Mouse (Mus musculus) hindbrain, embryonic 14.5 days (tissue): ENCODE data around the gene Ppfia4. TPM values are rescaled to one million over a fixed set of nuclear protein-coding genes. Genes with fewer than 3 reads are reported as not detected.

Experiments
- ATAC-seq: fragments of 200-750 bp; cut with Nextera tagmentation; 2 replicates; pipeline ENCODE4 v1.8.0; 2017; ENCODE audit warnings: moderate number of reproducible peaks, mild to moderate bottlenecking, moderate TSS enrichment, moderate library complexity; ENCODE audit not compliant: low FRiP score
- DNase-seq: peaks from one replicate; pipeline ENCODE4 v3.0.0-alpha.2; 2015; ENCODE audit warnings: low spot score
- H3K27ac ChIP-seq: fragments of 300-500 bp; sonication (generic); 2 replicates; pipeline ENCODE4 v1.5.1; 2014; ENCODE audit warnings: mild to moderate bottlenecking, moderate library complexity
- H3K27me3 ChIP-seq: fragments of 300-500 bp; sonication (generic); 2 replicates; pipeline ENCODE4 v1.6.1; 2014; ENCODE audit warnings: mild to moderate bottlenecking, low read length, mixed read lengths; ENCODE audit not compliant: control insufficient read depth, insufficient read depth
- H3K36me3 ChIP-seq: fragments of 300-500 bp; sonication (generic); replicated peaks from 2 replicates; pipeline ENCODE4 v1.6.1; 2014; ENCODE audit not compliant: control insufficient read depth, insufficient read depth
- H3K4me1 ChIP-seq: fragments of 300-500 bp; sonication (generic); replicated peaks from 2 replicates; pipeline ENCODE4 v1.6.1; 2014; ENCODE audit warnings: antibody characterized with exemption, low read length, mixed read lengths; ENCODE audit not compliant: control insufficient read depth, insufficient read depth
- H3K4me2 ChIP-seq: fragments of 300-500 bp; sonication (generic); replicated peaks from 2 replicates; pipeline ENCODE4 v1.6.1; 2014; ENCODE audit warnings: mild to moderate bottlenecking, moderate library complexity
- H3K4me3 ChIP-seq: fragments of 300-500 bp; sonication (generic); replicated peaks from 2 replicates; pipeline ENCODE4 v1.5.1; 2014; ENCODE audit warnings: mild to moderate bottlenecking, low read length
- H3K9ac ChIP-seq: fragments of 300-500 bp; sonication (generic); 2 replicates; pipeline ENCODE4 v1.6.1; 2014
- H3K9me3 ChIP-seq: fragments of 300-500 bp; sonication (generic); 2 replicates; pipeline ENCODE4 v1.6.1; 2016; ENCODE audit warnings: low read length; ENCODE audit not compliant: control insufficient read depth
- WGBS: fragments of 180-500 bp; shearing (Covaris S2); extraction: QIAGEN DNeasy Blood & Tissue Kit; methylation state at CpG from one replicate; pipeline ENCODE4 v1.1.7; 2014; 5-methylcytosine and 5-hydroxymethylcytosine counted together
- polyA plus RNA-seq: library from polyadenylated mRNA; unstranded; fragments of >200 nt; fragmentation: Nextera tagmentation; extraction: Ambion mirVana; gene quantifications from 2 replicates; pipeline ENCODE4 v1.2.1, GENCODE M21; 2014

Gene Ppfia4
- polyA plus RNA-seq, 1 experiment from 2014 or later = 20.4 TPM

GRCm38 (mm10) chr1:134283108-134283507, 49.6 kb downstream of the Ppfia4 start:
- ATAC-seq = no peak
- Histone ChIP-seq H3K9me3 (no peaks in the 10 kb centered on the region), H3K9ac (no peak overlapping the region), H3K27me3 (no peaks in the 10 kb centered on the region), H3K4me3 (no peak overlapping the region), H3K4me2 (no peak overlapping the region), H3K4me1 (no peaks in the 10 kb centered on the region), H3K27ac (no peak overlapping the region), H3K36me3 (no peaks in the 10 kb centered on the region)
- WGBS = 26% methylated on average over 1 of the region's 1 CpGs
- no peak for DNase-seq

- H3K4me3 ChIP-seq = no peak overlapping the region
- no peaks in the 10 kb centered on the region for H3K4me1 ChIP-seq
- no peak overlapping the region for H3K4me2 ChIP-seq
- DNase-seq (no peak), ATAC-seq (no peak)
- no peak overlapping the region for H3K27ac ChIP-seq
- no peak overlapping the region for H3K9ac ChIP-seq
- no peaks in the 10 kb centered on the region for H3K36me3 ChIP-seq
- 90% methylated on average over 3 of the region's 3 CpGs for WGBS
- no peaks in the 10 kb centered on the region for H3K9me3 ChIP-seq
- no peaks in the 10 kb centered on the region for H3K27me3 ChIP-seq
These were observed 50.4 kb downstream of the Ppfia4 start for GRCm38 (mm10) chr1:134282342-134282741.

- no peak for ATAC-seq
- 69% methylated on average over 4 of the region's 4 CpGs for WGBS
- H3K9ac ChIP-seq = no peak overlapping the region
These were observed 51.2 kb downstream of the Ppfia4 start for GRCm38 (mm10) chr1:134281563-134281962.

GRCm38 (mm10) chr1:134280174-134280573, 52.6 kb downstream of the Ppfia4 start:
- Histone ChIP-seq H3K9me3 (no peaks in the 10 kb centered on the region), H3K36me3 (no peaks in the 10 kb centered on the region), H3K9ac (no peak overlapping the region), H3K4me1 (no peaks in the 10 kb centered on the region), H3K4me2 (no peak overlapping the region), H3K4me3 (no peak overlapping the region), H3K27me3 (no peaks in the 10 kb centered on the region), H3K27ac (no peak overlapping the region)
- WGBS = 89% methylated on average over 5 of the region's 5 CpGs
- no peak for ATAC-seq
- DNase-seq = no peak

More at GRCm38 (mm10) chr1:134281563-134281962, 51.2 kb downstream of the Ppfia4 start:
- no peak for DNase-seq
- no peaks in the 10 kb centered on the region for H3K4me1 ChIP-seq
- H3K27ac ChIP-seq = no peak overlapping the region
- no peaks in the 10 kb centered on the region for H3K9me3 ChIP-seq
- no peaks in the 10 kb centered on the region for H3K27me3 ChIP-seq
- no peaks in the 10 kb centered on the region for H3K36me3 ChIP-seq
- H3K4me3 ChIP-seq = no peak overlapping the region
- no peak overlapping the region for H3K4me2 ChIP-seq

- Histone ChIP-seq H3K27me3 (no peaks in the 10 kb centered on the region), H3K27ac (no peak overlapping the region), H3K36me3 (no peaks in the 10 kb centered on the region), H3K4me3 (no peak overlapping the region), H3K9ac (no peak overlapping the region), H3K4me2 (no peak overlapping the region), H3K9me3 (no peaks in the 10 kb centered on the region), H3K4me1 (peaks cover 5% of the 10 kb centered on the region; the same call in 1 of the 2 replicates)
- no peak for DNase-seq
- 85% methylated on average over 7 of the region's 7 CpGs for WGBS
- ATAC-seq = no peak
These were observed 55.9 kb downstream of the Ppfia4 start for GRCm38 (mm10) chr1:134276823-134277222.

- Histone ChIP-seq H3K4me1 (peaks cover 5% of the 10 kb centered on the region; the same call in 1 of the 2 replicates), H3K36me3 (no peaks in the 10 kb centered on the region), H3K9ac (no peak overlapping the region), H3K27me3 (no peaks in the 10 kb centered on the region), H3K4me3 (no peak overlapping the region), H3K9me3 (no peaks in the 10 kb centered on the region), H3K27ac (no peak overlapping the region), H3K4me2 (no peak overlapping the region)
- ATAC-seq (no peak), DNase-seq (no peak)
- WGBS = 74% methylated on average over 13 of the region's 13 CpGs
These were observed 56.9 kb downstream of the Ppfia4 start for GRCm38 (mm10) chr1:134275616-134276464.

- ATAC-seq (no peak), DNase-seq (no peak)
- WGBS = 78% methylated on average over 7 of the region's 7 CpGs
- Histone ChIP-seq H3K9ac (no peak overlapping the region), H3K4me1 (peaks cover 5% of the 10 kb centered on the region; the same call in 1 of the 2 replicates), H3K9me3 (no peaks in the 10 kb centered on the region), H3K27me3 (no peaks in the 10 kb centered on the region), H3K4me2 (no peak overlapping the region), H3K27ac (peak overlapping the region; percentile 64; the same call in 1 of the 2 replicates), H3K4me3 (no peak overlapping the region), H3K36me3 (no peaks in the 10 kb centered on the region)
These were observed 58.2 kb downstream of the Ppfia4 start for GRCm38 (mm10) chr1:134274483-134274920.

GRCm38 (mm10) chr1:134273493-134274395, 59.0 kb downstream of the Ppfia4 start:
- Histone ChIP-seq H3K4me2 (no peak overlapping the region), H3K27me3 (no peaks in the 10 kb centered on the region), H3K9me3 (no peaks in the 10 kb centered on the region), H3K4me3 (no peak overlapping the region), H3K4me1 (peaks cover 5% of the 10 kb centered on the region; the same call in 1 of the 2 replicates), H3K9ac (peak overlapping the region; percentile 2; the same call in 1 of the 2 replicates), H3K36me3 (no peaks in the 10 kb centered on the region), H3K27ac (peak overlapping the region; percentile 64)
- no peak for DNase-seq
- ATAC-seq = peak; percentile 55; the same call in 1 of the 2 replicates
- 51% methylated on average over 9 of the region's 9 CpGs for WGBS

- H3K27ac ChIP-seq = peak overlapping the region; percentile 64; the same call in 1 of the 2 replicates
- no peak overlapping the region for H3K4me3 ChIP-seq
- no peaks in the 10 kb centered on the region for H3K9me3 ChIP-seq
- no peaks in the 10 kb centered on the region for H3K36me3 ChIP-seq
- WGBS = 62% methylated on average over 5 of the region's 5 CpGs
- peaks cover 5% of the 10 kb centered on the region; the same call in 1 of the 2 replicates for H3K4me1 ChIP-seq
- no peak for ATAC-seq
- H3K9ac ChIP-seq = no peak overlapping the region
- DNase-seq = no peak
- no peak overlapping the region for H3K4me2 ChIP-seq
- no peaks in the 10 kb centered on the region for H3K27me3 ChIP-seq
These were observed 59.9 kb downstream of the Ppfia4 start for GRCm38 (mm10) chr1:134272754-134273250.
